Mouse (Mus musculus): ENCODE measurements at regions not wholly inside any gene's neighbourhood (a gene's known extent, or its start where the extent isn't known, plus 50 kb on each side); places are given as distances from the start of the nearest gene placed in this dataset.
A peak's percentile ranks its signal among the peaks of the same experiment; 100 is the strongest.
"Not testable (repeated sequence)": the region's sequence is repeated elsewhere in the genome, so short reads cannot be mapped to it uniquely, and the experiment has no call there.

DNA sequence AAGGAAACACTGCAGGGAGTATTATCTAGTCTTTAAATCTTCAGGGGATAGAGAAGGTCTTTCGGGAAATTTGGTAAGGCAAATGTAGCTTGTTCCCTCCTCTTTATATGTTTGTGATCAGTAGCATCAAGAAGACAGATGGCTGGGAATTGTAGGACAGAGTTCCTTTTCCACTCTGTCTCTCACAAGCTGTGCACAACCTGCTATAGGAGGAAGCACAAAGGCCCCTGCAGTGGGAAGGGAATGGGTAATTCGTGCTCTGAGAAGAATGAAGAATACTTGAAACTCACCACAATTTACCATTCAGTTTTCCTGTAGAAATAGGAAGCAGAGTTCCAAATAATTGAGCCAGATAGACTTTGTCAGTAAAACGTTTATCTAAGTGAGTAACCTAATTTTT lies 1007.2 kb downstream of the Epha7 start:
- no peak for DNase-seq

DNA sequence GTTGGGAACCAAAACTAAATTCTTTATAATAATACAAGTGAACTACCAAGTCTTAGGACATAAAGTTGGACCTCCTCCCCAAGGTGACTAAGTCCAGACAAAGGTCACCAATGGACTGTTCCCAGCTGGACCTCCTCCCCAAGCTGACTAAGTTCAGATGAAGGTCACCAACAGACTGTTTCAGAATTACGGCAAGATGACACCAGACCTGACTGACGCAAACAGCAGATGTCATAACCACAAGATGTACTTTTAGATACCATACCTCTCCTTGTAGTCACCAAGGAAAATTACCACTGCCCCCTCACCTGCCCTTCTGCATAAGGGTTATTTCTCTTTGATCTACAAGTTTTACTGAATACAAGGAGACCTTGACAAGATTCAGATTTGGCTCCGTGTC lies 1017.8 kb downstream of the Epha7 start:
- not testable (repeated sequence) for DNase-seq

DNA sequence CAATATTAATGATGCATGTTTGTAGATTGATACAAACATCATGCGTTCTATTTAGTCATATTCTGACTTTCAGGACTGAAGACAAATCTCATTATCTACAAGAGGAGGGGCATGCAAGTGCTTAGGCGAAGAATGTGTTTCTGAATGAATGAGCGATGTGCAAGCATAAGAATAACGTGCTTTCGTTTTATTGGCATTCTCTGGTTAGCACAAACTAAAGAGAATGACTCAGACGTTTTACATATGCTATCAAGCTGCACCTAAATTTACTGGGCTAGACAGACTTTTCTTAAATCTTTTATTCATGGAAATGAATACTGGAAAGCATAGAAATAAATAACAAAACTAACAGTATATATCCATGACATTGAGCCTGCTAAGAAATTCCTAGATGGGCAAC lies 1019.8 kb downstream of the Epha7 start:
- DNase-seq: peak; percentile 2

DNA sequence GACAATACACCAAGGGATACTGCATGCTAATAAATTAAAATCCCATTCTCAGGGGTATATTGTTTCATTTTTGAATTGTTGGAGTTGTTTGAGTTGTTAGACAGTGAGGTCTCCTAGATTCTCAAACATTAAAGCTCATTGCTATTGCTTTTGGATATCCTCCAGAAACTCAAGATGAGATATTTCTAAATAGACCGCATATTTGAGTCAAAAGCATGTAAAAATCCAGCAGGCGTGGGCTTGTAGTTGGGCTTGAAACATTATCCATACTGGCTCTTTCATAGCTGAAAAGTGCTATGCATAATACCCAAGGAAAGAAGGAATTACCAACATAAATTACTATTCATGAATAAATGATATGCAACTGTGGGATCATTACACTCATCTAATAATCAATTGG lies 1043.7 kb downstream of the Epha7 start:
- DNase-seq: no peak

Measured in retina, postnatal 1 day (tissue).